Mouse (Mus musculus): ENCODE measurements at regions not wholly inside any gene's neighbourhood (a gene's known extent, or its start where the extent isn't known, plus 50 kb on each side); places are given as distances from the start of the nearest gene placed in this dataset.
"Not testable (repeated sequence)": the region's sequence is repeated elsewhere in the genome, so short reads cannot be mapped to it uniquely, and the experiment has no call there.

- not testable (repeated sequence) for H3K9ac ChIP-seq (replicated peaks; ENCODE audit: low read depth); H3K27ac ChIP-seq (ENCODE audit: low read length); H3K4me3 ChIP-seq (ENCODE audit: low read depth, low read length); H3K9me3 ChIP-seq (ENCODE audit: low read length); H3K27me3 ChIP-seq (replicated peaks; ENCODE audit: insufficient read depth, low read length); H3K4me1 ChIP-seq (ENCODE audit: insufficient read depth, low read depth, low read length); DNase-seq (ENCODE audit: low spot score); H3K4me2 ChIP-seq (replicated peaks; ENCODE audit: low read depth, low read length); H3K36me3 ChIP-seq (ENCODE audit: insufficient read depth, low read length); ATAC-seq
- 81% methylated on average over 3 of the region's 3 CpGs for WGBS
These were observed 91.7 kb upstream of the Slc22a30 start for GRCm38 (mm10) chr19:8496561-8496960.

- not testable (repeated sequence) for H3K9ac ChIP-seq (replicated peaks; ENCODE audit: low read depth); H3K9me3 ChIP-seq (ENCODE audit: low read length); H3K27me3 ChIP-seq (replicated peaks; ENCODE audit: insufficient read depth, low read length); ATAC-seq; H3K4me2 ChIP-seq (replicated peaks; ENCODE audit: low read depth, low read length); H3K4me3 ChIP-seq (ENCODE audit: low read depth, low read length); H3K27ac ChIP-seq (ENCODE audit: low read length); H3K36me3 ChIP-seq (ENCODE audit: insufficient read depth, low read length); DNase-seq (ENCODE audit: low spot score); H3K4me1 ChIP-seq (ENCODE audit: insufficient read depth, low read depth, low read length)
- 85% methylated on average over 2 of the region's 2 CpGs for WGBS
These were observed 92.6 kb upstream of the Slc22a30 start for GRCm38 (mm10) chr19:8497526-8497925.

GRCm38 (mm10) chr19:8517721-8518120 lies 73.3 kb upstream of the Slc22a8 start:
- Histone ChIP-seq H3K4me3 (ENCODE audit: low read depth, low read length) (peak overlapping the region; percentile 38; the same call in 1 of the 2 replicates), H3K27ac (ENCODE audit: low read length) (peak overlapping the region; percentile 54; the same call in 1 of the 2 replicates), H3K4me2 (replicated peaks; ENCODE audit: low read depth, low read length) (peak overlapping the region; percentile 49)
- H3K36me3 ChIP-seq (ENCODE audit: insufficient read depth, low read length); H3K27me3 ChIP-seq (replicated peaks; ENCODE audit: insufficient read depth, low read length); H3K9me3 ChIP-seq (ENCODE audit: low read length); H3K4me1 ChIP-seq (ENCODE audit: insufficient read depth, low read depth, low read length); ATAC-seq; H3K9ac ChIP-seq (replicated peaks; ENCODE audit: low read depth): not testable (repeated sequence)
- peak; percentile 11 for DNase-seq (ENCODE audit: low spot score)
- WGBS = 61% methylated on average over 6 of the region's 6 CpGs

- peak; percentile 56 for ATAC-seq
- Histone ChIP-seq H3K9ac (replicated peaks; ENCODE audit: low read depth) (no peak overlapping the region), H3K4me3 (ENCODE audit: low read depth, low read length) (peak overlapping the region; percentile 38), H3K27ac (ENCODE audit: low read length) (peak overlapping the region; percentile 54; the same call in 1 of the 2 replicates), H3K9me3 (ENCODE audit: low read length) (no peaks in the 10 kb centered on the region), H3K4me1 (ENCODE audit: insufficient read depth, low read depth, low read length) (no peaks in the 10 kb centered on the region), H3K27me3 (replicated peaks; ENCODE audit: insufficient read depth, low read length) (no peaks in the 10 kb centered on the region), H3K36me3 (ENCODE audit: insufficient read depth, low read length) (no peaks in the 10 kb centered on the region), H3K4me2 (replicated peaks; ENCODE audit: low read depth, low read length) (peak overlapping the region; percentile 49)
- DNase-seq (ENCODE audit: low spot score) = peak; percentile 88
- no peak for TF ChIP-seq EP300 (IDR thresholded peaks at IDR 0.05)
- no peak for TF ChIP-seq CTCF (IDR thresholded peaks at IDR 0.05)
- WGBS = 35% methylated on average over 11 of the region's 11 CpGs
These were observed 72.8 kb upstream of the Slc22a8 start for GRCm38 (mm10) chr19:8518273-8518672.

GRCm38 (mm10) chr19:8518933-8519332 lies 72.1 kb upstream of the Slc22a8 start:
- not testable (repeated sequence) for H3K9me3 ChIP-seq (ENCODE audit: low read length); H3K36me3 ChIP-seq (ENCODE audit: insufficient read depth, low read length); H3K9ac ChIP-seq (replicated peaks; ENCODE audit: low read depth); H3K4me1 ChIP-seq (ENCODE audit: insufficient read depth, low read depth, low read length); H3K27me3 ChIP-seq (replicated peaks; ENCODE audit: insufficient read depth, low read length); ATAC-seq; DNase-seq (ENCODE audit: low spot score)
- 81% methylated on average over 7 of the region's 7 CpGs for whole genome bisulfite sequencing
- Histone ChIP-seq H3K4me3 (ENCODE audit: low read depth, low read length) (peak overlapping the region; percentile 38; the same call in 1 of the 2 replicates), H3K27ac (ENCODE audit: low read length) (0 out of 2 replicates have a peak overlapping the region, but pooled peaks have one; percentile 54), H3K4me2 (replicated peaks; ENCODE audit: low read depth, low read length) (peak overlapping the region; percentile 49)

GRCm38 (mm10) chr19:8534597-8534996 lies 56.5 kb upstream of the Slc22a8 start:
- Histone ChIP-seq H3K9me3 (ENCODE audit: low read length) (no peaks in the 10 kb centered on the region), H3K9ac (replicated peaks; ENCODE audit: low read depth) (no peak overlapping the region), H3K27me3 (replicated peaks; ENCODE audit: insufficient read depth, low read length) (no peaks in the 10 kb centered on the region), H3K36me3 (ENCODE audit: insufficient read depth, low read length) (no peaks in the 10 kb centered on the region), H3K4me1 (ENCODE audit: insufficient read depth, low read depth, low read length) (no peaks in the 10 kb centered on the region), H3K27ac (ENCODE audit: low read length) (no peak overlapping the region), H3K4me2 (replicated peaks; ENCODE audit: low read depth, low read length) (no peak overlapping the region), H3K4me3 (ENCODE audit: low read depth, low read length) (no peak overlapping the region)
- ATAC-seq (no peak), DNase-seq (ENCODE audit: low spot score) (peak; percentile 14)
- TF ChIP-seq EP300 (IDR thresholded peaks at IDR 0.05) (no peak), CTCF (IDR thresholded peaks at IDR 0.05) (no peak)
- 64% methylated on average over 3 of the region's 3 CpGs for WGBS

GRCm38 (mm10) chr19:8536085-8536484 lies 55.0 kb upstream of the Slc22a8 start:
- no peaks in the 10 kb centered on the region for H3K36me3 ChIP-seq (ENCODE audit: insufficient read depth, low read length)
- 66% methylated on average over 2 of the region's 2 CpGs for WGBS
- no peak overlapping the region for H3K27ac ChIP-seq (ENCODE audit: low read length)
- H3K4me1 ChIP-seq (ENCODE audit: insufficient read depth, low read depth, low read length) = no peaks in the 10 kb centered on the region
- no peak overlapping the region for H3K4me3 ChIP-seq (ENCODE audit: low read depth, low read length)
- ATAC-seq (no peak), DNase-seq (ENCODE audit: low spot score) (no peak)
- H3K4me2 ChIP-seq (replicated peaks; ENCODE audit: low read depth, low read length) = no peak overlapping the region
- no peak overlapping the region for H3K9ac ChIP-seq (replicated peaks; ENCODE audit: low read depth)
- H3K9me3 ChIP-seq (ENCODE audit: low read length) = no peaks in the 10 kb centered on the region
- no peak for TF ChIP-seq EP300 (IDR thresholded peaks at IDR 0.05)
- TF ChIP-seq CTCF (IDR thresholded peaks at IDR 0.05) = peak; percentile 26; the same call in 1 of the 2 replicates
- H3K27me3 ChIP-seq (replicated peaks; ENCODE audit: insufficient read depth, low read length) = no peaks in the 10 kb centered on the region

Measured in lung, postnatal 0 days (tissue).